In genomic region chr6:37370566-37370965, GRCm38 (mm10) we compare ENCODE assay signal across 26 mouse cellular contexts.
DNase-seq lines count a peak whose midpoint lies in the region; ATAC-seq and TF ChIP-seq lines count a peak whose summit lies in the region.
"Had no signal": no experiment of that assay in that cellular context is flagged by ENCODE, and none has a peak within 500 bp of the region (broad histone marks: within the 10 kb centered on the region; RNA-seq: fewer than 3 reads in every experiment).

No protein-coding gene starts in this region.

- ATAC-seq in heart, embryonic 14.5 days (ENCODE audit: insufficient number of reproducible peaks, insufficient read depth, low FRiP score, low read depth), result no peak
- peak; percentile 17 for ATAC-seq in Patski
- no peak for ATAC-seq in midbrain, embryonic 14.5 days (ENCODE audit: low FRiP score, low TSS enrichment)
- ATAC-seq: forebrain, embryonic 15.5 days; intestine, embryonic 15.5 days had no signal

- CTCF ChIA-PET in Patski (lab: Charles Lee), result interaction anchor here (0.9 to 2.4 kb wide), 8 partner anchors 9 to 78 kb away, joined by 3 to 11 read pairs (median 4); partner anchors contain the start of gene Creb3l2

- in situ Hi-C loops in Patski (cut with MboI; ENCODE audit: low pct_unique_long_range_greater_than_20kb), result loop anchor here (25.0 kb wide), 1 partner anchor 192 kb away; no protein-coding TSS in a partner anchor

- 45% methylated on average over 12 of the region's 12 CpGs for WGBS in heart, embryonic 14.5 days
- 89% methylated on average over 12 of the region's 12 CpGs for WGBS in midbrain, embryonic 14.5 days

- H3K9me3 ChIP-seq in heart, embryonic 14.5 days (ENCODE audit: control insufficient read depth, low read length), result peaks cover 4% of the 10 kb centered on the region
- H3K9me3 ChIP-seq in midbrain, embryonic 14.5 days (ENCODE audit: control insufficient read depth, low read length), result no peaks in the 10 kb centered on the region
- H3K9me3 ChIP-seq: forebrain, embryonic 10.5 days; forebrain, embryonic 15.5 days; hindbrain, embryonic 10.5 days; hindbrain, embryonic 15.5 days; intestine, embryonic 15.5 days; liver, embryonic 15.5 days; midbrain, embryonic 12.5 days; stomach, embryonic 15.5 days had no signal

- no peak for TF ChIP-seq CTCF in Patski (IDR thresholded peaks at IDR 0.05)

- peaks cover 27 to 46% of the 10 kb centered on the region in 2 experiments for H3K4me1 ChIP-seq in heart, embryonic 14.5 days (ENCODE audit: control insufficient read depth in 2 of 2, insufficient read depth in 2 of 2, low read length in 2 of 2)
- no peaks in the 10 kb centered on the region for H3K4me1 ChIP-seq in midbrain, embryonic 14.5 days (ENCODE audit: control insufficient read depth, insufficient read depth, low read length)
- H3K4me1 ChIP-seq: intestine, embryonic 15.5 days; liver, embryonic 15.5 days; midbrain, embryonic 12.5 days; stomach, embryonic 15.5 days had no signal

- DNase-seq in heart, postnatal 36 days, result no peak
- DNase-seq in 3134 (ENCODE audit: extremely low read depth, insufficient read length, low spot score), result peak; percentile 15
- DNase-seq in 3T3-L1 (ENCODE audit: low read depth, low spot score), result peak; percentile 9
- DNase-seq in Patski (ENCODE audit: low read depth, low spot score), result no peak
- no peak for DNase-seq in midbrain, embryonic 14.5 days
- no peak for DNase-seq in adrenal gland, postnatal 14 days
- no peak for DNase-seq in retina, postnatal 1 day
- DNase-seq: cerebellum, adult 11-12 months; cerebellum, adult 9-11 months; gastrocnemius, postnatal 25 days; heart, adult 11 months; kidney, adult 2 months; layer of hippocampus, postnatal 36 days; lung, embryonic 14.5 days; right cerebral cortex, postnatal 25 days had no signal

- peaks cover 26% of the 10 kb centered on the region for H3K36me3 ChIP-seq in heart, embryonic 14.5 days (ENCODE audit: control insufficient read depth, insufficient read depth, low read length)
- no peaks in the 10 kb centered on the region for H3K36me3 ChIP-seq in midbrain, embryonic 14.5 days (ENCODE audit: control insufficient read depth, insufficient read depth, low read length)
- H3K36me3 ChIP-seq: forebrain, embryonic 10.5 days; forebrain, embryonic 15.5 days; hindbrain, embryonic 10.5 days; hindbrain, embryonic 15.5 days; intestine, embryonic 15.5 days; liver, embryonic 15.5 days; midbrain, embryonic 12.5 days had no signal

- H3K4me2 ChIP-seq in heart, embryonic 14.5 days (ENCODE audit: low read length), result peak overlapping the region; percentile 16; the same call in 1 of the 2 replicates
- H3K4me2 ChIP-seq in midbrain, embryonic 14.5 days (ENCODE audit: low read length), result no peak overlapping the region
- H3K4me2 ChIP-seq: embryonic facial prominence, embryonic 13.5 days; forebrain, embryonic 15.5 days; hindbrain, embryonic 15.5 days; intestine, embryonic 15.5 days; liver, embryonic 15.5 days; lung, embryonic 14.5 days; midbrain, embryonic 12.5 days; stomach, embryonic 15.5 days had no signal

- no peak overlapping the region for H3K4me3 ChIP-seq in heart, embryonic 14.5 days (ENCODE audit: control insufficient read depth in 1 of 2, insufficient read depth in 1 of 2, low read depth in 1 of 2, low read length in 2 of 2)
- H3K4me3 ChIP-seq in midbrain, embryonic 14.5 days (replicated peaks; ENCODE audit: low read depth, low read length), result no peak overlapping the region
- H3K4me3 ChIP-seq: embryonic facial prominence, embryonic 13.5 days; forebrain, embryonic 10.5 days; forebrain, embryonic 15.5 days; hindbrain, embryonic 10.5 days; hindbrain, embryonic 15.5 days; intestine, embryonic 15.5 days; liver, embryonic 15.5 days; midbrain, embryonic 12.5 days; stomach, embryonic 15.5 days had no signal

- H3K27ac ChIP-seq in heart, embryonic 14.5 days (replicated peaks in 1 of 2; ENCODE audit: control insufficient read depth in 1 of 2, insufficient read depth in 1 of 2, low read depth in 2 of 2, low read length in 2 of 2), result peak overlapping the region; percentile 35 to 60; a peak in 3 of 4 replicates
- H3K27ac ChIP-seq in midbrain, embryonic 14.5 days (replicated peaks; ENCODE audit: low read depth, low read length), result no peak overlapping the region
- H3K27ac ChIP-seq: embryonic facial prominence, embryonic 13.5 days; forebrain, embryonic 10.5 days; forebrain, embryonic 15.5 days; hindbrain, embryonic 10.5 days; hindbrain, embryonic 15.5 days; intestine, embryonic 15.5 days; liver, embryonic 15.5 days; midbrain, embryonic 12.5 days; stomach, embryonic 15.5 days had no signal

- POLR2A ChIA-PET in Patski (lab: Charles Lee), result interaction anchor here (0.8 kb wide), 1 partner anchor 15 kb away, joined by 3 read pairs; no protein-coding TSS in a partner anchor

- intact Hi-C loops in heart, postnatal 36 days (cut with DNase I), result loop anchor here (5.0 kb wide), 1 partner anchor 77 kb away; no protein-coding TSS in a partner anchor

- H3K27me3 ChIP-seq in heart, embryonic 14.5 days (ENCODE audit: control insufficient read depth, insufficient read depth, low read length), result no peaks in the 10 kb centered on the region
- H3K27me3 ChIP-seq in Patski, result no peaks in the 10 kb centered on the region
- H3K27me3 ChIP-seq in midbrain, embryonic 14.5 days (ENCODE audit: control insufficient read depth, insufficient read depth, low read length), result no peaks in the 10 kb centered on the region
- H3K27me3 ChIP-seq: CH12.LX; embryonic facial prominence, embryonic 13.5 days; forebrain, embryonic 15.5 days; hindbrain, embryonic 15.5 days; intestine, embryonic 15.5 days; liver, embryonic 15.5 days; midbrain, embryonic 12.5 days; stomach, embryonic 15.5 days had no signal

- peak overlapping the region; percentile 38; the same call in 1 of the 2 replicates for H3K9ac ChIP-seq in heart, embryonic 14.5 days (ENCODE audit: low read length)
- no peak overlapping the region for H3K9ac ChIP-seq in midbrain, embryonic 14.5 days (replicated peaks; ENCODE audit: low read length)
- H3K9ac ChIP-seq: embryonic facial prominence, embryonic 13.5 days; forebrain, embryonic 15.5 days; hindbrain, embryonic 15.5 days; intestine, embryonic 15.5 days; liver, embryonic 15.5 days; lung, embryonic 14.5 days; midbrain, embryonic 12.5 days; stomach, embryonic 15.5 days had no signal

Comparison
In these comparisons a context has a peak if more than half of its experiments do, and no peak if none do; other contexts are left out.
1. DNase-seq: peak in 3134 (single experiment) and 3T3-L1 (single experiment); none in heart, postnatal 36 days (0 of 2), Patski (single experiment), midbrain, embryonic 14.5 days (single experiment), adrenal gland, postnatal 14 days (single experiment) and retina, postnatal 1 day (single experiment).